Mouse (Mus musculus) limb, embryonic 15.5 days (tissue): ENCODE results near the gene Shisa5. TPM values are rescaled to one million over a fixed set of nuclear protein-coding genes. Genes with fewer than 3 reads are reported as not detected.

ENCODE experiments used
- ATAC-seq: fragments of 200-750 bp; cut with Nextera tagmentation; 2 replicates; pipeline ENCODE4 v1.8.0; 2017; ENCODE audit warnings: low read depth, moderate TSS enrichment; ENCODE audit not compliant: insufficient number of reproducible peaks, low FRiP score, low TSS enrichment
- H3K27ac ChIP-seq: fragments of 300-500 bp; sonication (generic); 2 replicates; pipeline ENCODE4 v1.5.1; 2015; ENCODE audit warnings: moderate library complexity, mild to moderate bottlenecking, inconsistent platforms
- H3K27me3 ChIP-seq: fragments of 300-500 bp; sonication (generic); 2 replicates; pipeline ENCODE4 v1.6.1; 2015; ENCODE audit warnings: inconsistent platforms
- H3K36me3 ChIP-seq: fragments of 300-500 bp; sonication (generic); 2 replicates; pipeline ENCODE4 v1.6.1; 2015; ENCODE audit warnings: inconsistent platforms
- H3K4me1 ChIP-seq: fragments of 300-500 bp; sonication (generic); 2 replicates; pipeline ENCODE4 v1.6.1; 2015; ENCODE audit warnings: inconsistent platforms
- H3K4me2 ChIP-seq: fragments of 300-500 bp; sonication (generic); 2 replicates; pipeline ENCODE4 v1.6.1; 2015; ENCODE audit warnings: mild to moderate bottlenecking, inconsistent platforms
- H3K4me3 ChIP-seq: fragments of 300-500 bp; sonication (generic); 2 replicates; pipeline ENCODE4 v1.5.1; 2015; ENCODE audit warnings: mild to moderate bottlenecking, inconsistent platforms
- H3K9ac ChIP-seq: fragments of 300-500 bp; sonication (generic); 2 replicates; pipeline ENCODE4 v1.6.1; 2015; ENCODE audit warnings: inconsistent platforms
- H3K9me3 ChIP-seq: fragments of 300-500 bp; sonication (generic); 2 replicates; pipeline ENCODE4 v1.6.1; 2016; ENCODE audit warnings: inconsistent platforms
- WGBS: fragments of 180-500 bp; shearing (Covaris S2); methylation state at CpG from one replicate; pipeline ENCODE4 v1.1.7; 2015; 5-methylcytosine and 5-hydroxymethylcytosine counted together
- polyA plus RNA-seq: library from polyadenylated mRNA; unstranded; fragments of >200 nt; fragmentation: Nextera tagmentation; extraction: Ambion mirVana; gene quantifications from 2 replicates; pipeline ENCODE4 v1.2.1, GENCODE M21; 2015

Gene Shisa5
- polyA plus RNA-seq, 1 experiment from 2014 or later: 108 TPM

DNA sequence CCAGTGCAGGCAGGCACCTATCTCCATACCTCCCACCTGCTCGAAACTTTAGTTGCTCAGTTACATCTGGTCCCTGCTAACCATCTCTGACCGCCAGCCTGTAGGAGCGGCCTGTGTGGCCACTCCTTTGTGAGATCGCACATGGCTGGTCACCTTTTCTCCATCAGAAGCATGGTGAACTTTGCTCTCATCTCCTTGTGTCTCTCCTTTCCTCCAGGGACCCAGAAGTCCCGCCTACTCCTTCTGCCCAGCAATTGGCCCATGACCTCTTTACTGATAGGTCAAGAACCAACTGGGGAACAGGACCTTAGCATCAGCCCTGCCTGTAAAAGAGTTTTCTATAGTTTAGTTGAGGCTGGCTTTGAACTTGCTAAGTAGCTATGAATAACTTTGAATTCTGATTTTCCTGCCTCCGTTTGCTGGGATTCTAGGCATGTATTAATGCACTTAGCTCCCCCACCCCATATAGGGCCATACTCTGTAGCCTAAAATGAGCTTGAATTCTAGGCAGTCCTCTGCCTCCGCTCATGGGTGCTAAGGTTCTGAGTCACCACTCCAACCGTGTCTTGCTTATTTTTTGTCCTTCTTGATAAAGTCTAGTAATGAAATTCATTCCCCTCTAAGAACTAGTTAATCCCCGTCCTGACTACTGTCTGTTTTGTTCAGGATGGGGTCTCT, 11.8 kb downstream of the Shisa5 start:
- no peak overlapping the region for H3K4me3 ChIP-seq
- H3K4me1 ChIP-seq: peaks cover 10% of the 10 kb centered on the region; the same call in 1 of the 2 replicates
- WGBS: 85% methylated on average over 9 of the region's 9 CpGs
- H3K36me3 ChIP-seq: peaks cover 39% of the 10 kb centered on the region
- no peaks in the 10 kb centered on the region for H3K9me3 ChIP-seq
- ATAC-seq: no peak
- no peak overlapping the region for H3K9ac ChIP-seq
- no peak overlapping the region for H3K4me2 ChIP-seq
- H3K27me3 ChIP-seq: no peaks in the 10 kb centered on the region
- H3K27ac ChIP-seq: no peak overlapping the region

GRCm38 (mm10) chr9:109050674-109050997, 12.3 kb downstream of the Shisa5 start:
- Histone ChIP-seq H3K36me3 (peaks cover 38% of the 10 kb centered on the region), H3K9ac (no peak overlapping the region), H3K4me2 (no peak overlapping the region), H3K27ac (no peak overlapping the region), H3K9me3 (no peaks in the 10 kb centered on the region), H3K27me3 (no peaks in the 10 kb centered on the region), H3K4me3 (no peak overlapping the region), H3K4me1 (peaks cover 14% of the 10 kb centered on the region; the same call in 1 of the 2 replicates)
- WGBS: 84% methylated on average over 3 of the region's 3 CpGs
- ATAC-seq: no peak

DNA sequence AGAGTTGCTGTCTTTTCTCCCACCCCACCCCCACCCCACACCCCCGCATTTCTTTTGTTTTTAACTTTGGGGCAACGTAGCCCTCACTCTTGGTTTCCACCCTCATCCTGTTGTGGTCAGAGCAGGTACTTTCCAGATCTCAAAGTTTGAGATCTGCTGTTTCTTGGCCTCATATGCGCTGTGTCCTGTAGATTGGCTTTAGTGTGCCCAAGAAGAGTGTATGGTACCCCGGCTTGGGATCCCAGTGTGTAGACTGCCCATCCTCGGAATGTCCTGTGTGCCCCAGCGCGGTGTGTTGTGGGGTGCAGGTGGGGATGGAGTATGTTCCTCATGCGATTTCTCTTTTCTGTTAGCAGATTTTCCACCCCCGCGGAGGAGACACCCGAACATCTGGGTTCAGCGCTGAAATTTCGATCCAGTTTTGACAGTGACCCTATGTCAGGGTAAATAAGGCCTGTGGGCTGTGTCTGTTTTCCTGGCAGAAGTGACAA, 12.7 kb downstream of the Shisa5 start:
- ATAC-seq: no peak
- WGBS: 92% methylated on average over 13 of the region's 13 CpGs

DNA sequence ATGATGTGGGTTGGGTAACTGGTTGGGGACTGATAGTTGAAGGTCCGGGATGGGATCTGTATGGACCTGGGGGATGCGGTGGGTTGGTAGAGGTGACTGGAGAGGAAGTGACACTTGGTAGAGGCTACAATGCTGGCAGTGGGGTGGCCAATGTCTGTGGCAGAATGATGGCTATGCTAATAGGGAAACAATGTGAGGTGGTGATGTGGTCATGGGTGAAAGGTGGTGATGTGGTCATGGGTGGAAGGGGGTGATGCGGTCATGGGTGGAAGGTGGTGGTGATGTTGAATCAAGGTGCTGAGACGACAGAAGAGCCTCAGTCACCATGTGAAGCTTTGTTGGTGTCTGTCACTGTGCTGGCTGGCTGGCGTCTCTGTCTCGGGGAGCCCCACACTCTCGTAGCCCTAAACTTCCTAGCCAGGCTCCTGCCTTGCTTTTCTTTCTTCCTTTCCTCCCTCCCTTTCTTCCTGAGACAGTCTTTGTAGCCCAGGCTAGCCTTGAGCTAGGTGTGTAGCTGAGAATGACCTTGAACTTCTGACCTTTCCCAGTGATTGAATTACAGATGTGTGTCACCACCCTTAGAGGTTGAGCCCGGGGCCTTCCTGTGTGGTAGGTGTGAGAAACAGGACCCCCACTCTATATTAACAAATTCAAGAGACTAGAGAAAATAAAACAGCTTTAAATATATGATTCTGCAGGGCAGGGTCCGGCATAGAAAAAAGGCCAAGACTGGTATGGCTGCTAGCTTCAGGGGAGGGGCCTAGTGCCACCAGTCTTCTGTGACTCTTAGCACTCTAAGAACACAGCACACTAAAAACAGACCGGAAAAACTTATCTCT, 13.5 kb downstream of the Shisa5 start:
- H3K27ac ChIP-seq: no peak overlapping the region
- H3K9me3 ChIP-seq: no peaks in the 10 kb centered on the region
- no peak overlapping the region for H3K4me3 ChIP-seq
- peaks cover 45% of the 10 kb centered on the region for H3K36me3 ChIP-seq
- H3K4me2 ChIP-seq: no peak overlapping the region
- WGBS: 88% methylated on average over 10 of the region's 10 CpGs
- H3K27me3 ChIP-seq: no peaks in the 10 kb centered on the region
- H3K9ac ChIP-seq: no peak overlapping the region
- no peak for ATAC-seq
- peaks cover 14% of the 10 kb centered on the region; the same call in 1 of the 2 replicates for H3K4me1 ChIP-seq

More for the DNA sequence above, 12.7 kb downstream of the Shisa5 start:
- no peaks in the 10 kb centered on the region for H3K9me3 ChIP-seq
- no peaks in the 10 kb centered on the region for H3K27me3 ChIP-seq
- H3K4me3 ChIP-seq: no peak overlapping the region
- peaks cover 14% of the 10 kb centered on the region; the same call in 1 of the 2 replicates for H3K4me1 ChIP-seq
- peaks cover 41% of the 10 kb centered on the region for H3K36me3 ChIP-seq
- H3K9ac ChIP-seq: no peak overlapping the region
- no peak overlapping the region for H3K27ac ChIP-seq
- no peak overlapping the region for H3K4me2 ChIP-seq

GRCm38 (mm10) chr9:109052490-109053260, 14.3 kb downstream of the Shisa5 start:
- peaks cover 53% of the 10 kb centered on the region for H3K36me3 ChIP-seq
- H3K4me2 ChIP-seq: no peak overlapping the region
- H3K9ac ChIP-seq: no peak overlapping the region
- H3K9me3 ChIP-seq: no peaks in the 10 kb centered on the region
- no peaks in the 10 kb centered on the region for H3K27me3 ChIP-seq
- 90% methylated on average over 9 of the region's 9 CpGs for WGBS
- 0 out of 2 replicates have a peak overlapping the region, but pooled peaks have one; percentile 38 for H3K27ac ChIP-seq
- no peak overlapping the region for H3K4me3 ChIP-seq
- H3K4me1 ChIP-seq: peaks cover 16% of the 10 kb centered on the region; the same call in 1 of the 2 replicates
- ATAC-seq: no peak

GRCm38 (mm10) chr9:109053366-109053765, 15.0 kb downstream of the Shisa5 start:
- Histone ChIP-seq H3K4me2 (no peak overlapping the region), H3K27me3 (no peaks in the 10 kb centered on the region), H3K9ac (no peak overlapping the region), H3K4me3 (no peak overlapping the region), H3K9me3 (no peaks in the 10 kb centered on the region), H3K27ac (no peak overlapping the region), H3K4me1 (peaks cover 21% of the 10 kb centered on the region), H3K36me3 (peaks cover 56% of the 10 kb centered on the region)
- ATAC-seq: no peak
- 84% methylated on average over 3 of the region's 3 CpGs for WGBS

GRCm38 (mm10) chr9:109053851-109054250, 15.5 kb downstream of the Shisa5 start:
- H3K4me3 ChIP-seq: no peak overlapping the region
- peaks cover 55% of the 10 kb centered on the region for H3K36me3 ChIP-seq
- 63% methylated on average over 6 of the region's 6 CpGs for WGBS
- peak overlapping the region; percentile 54; the same call in 1 of the 2 replicates for H3K27ac ChIP-seq
- no peaks in the 10 kb centered on the region for H3K27me3 ChIP-seq
- ATAC-seq: no peak
- peaks cover 26% of the 10 kb centered on the region for H3K4me1 ChIP-seq
- no peak overlapping the region for H3K4me2 ChIP-seq
- H3K9me3 ChIP-seq: no peaks in the 10 kb centered on the region
- no peak overlapping the region for H3K9ac ChIP-seq

GRCm38 (mm10) chr9:109054712-109055111, 16.3 kb downstream of the Shisa5 start:
- H3K4me1 ChIP-seq: peaks cover 33% of the 10 kb centered on the region
- H3K27me3 ChIP-seq: no peaks in the 10 kb centered on the region
- ATAC-seq: peak; percentile 50
- 0 out of 2 replicates have a peak overlapping the region, but pooled peaks have one; percentile 20 for H3K9ac ChIP-seq
- 4% methylated on average over 7 of the region's 7 CpGs for WGBS
- peaks cover 52% of the 10 kb centered on the region for H3K36me3 ChIP-seq
- no peaks in the 10 kb centered on the region for H3K9me3 ChIP-seq
- peak overlapping the region; percentile 69 for H3K27ac ChIP-seq
- H3K4me2 ChIP-seq: peak overlapping the region; percentile 29
- peak overlapping the region; percentile 22 for H3K4me3 ChIP-seq

DNA sequence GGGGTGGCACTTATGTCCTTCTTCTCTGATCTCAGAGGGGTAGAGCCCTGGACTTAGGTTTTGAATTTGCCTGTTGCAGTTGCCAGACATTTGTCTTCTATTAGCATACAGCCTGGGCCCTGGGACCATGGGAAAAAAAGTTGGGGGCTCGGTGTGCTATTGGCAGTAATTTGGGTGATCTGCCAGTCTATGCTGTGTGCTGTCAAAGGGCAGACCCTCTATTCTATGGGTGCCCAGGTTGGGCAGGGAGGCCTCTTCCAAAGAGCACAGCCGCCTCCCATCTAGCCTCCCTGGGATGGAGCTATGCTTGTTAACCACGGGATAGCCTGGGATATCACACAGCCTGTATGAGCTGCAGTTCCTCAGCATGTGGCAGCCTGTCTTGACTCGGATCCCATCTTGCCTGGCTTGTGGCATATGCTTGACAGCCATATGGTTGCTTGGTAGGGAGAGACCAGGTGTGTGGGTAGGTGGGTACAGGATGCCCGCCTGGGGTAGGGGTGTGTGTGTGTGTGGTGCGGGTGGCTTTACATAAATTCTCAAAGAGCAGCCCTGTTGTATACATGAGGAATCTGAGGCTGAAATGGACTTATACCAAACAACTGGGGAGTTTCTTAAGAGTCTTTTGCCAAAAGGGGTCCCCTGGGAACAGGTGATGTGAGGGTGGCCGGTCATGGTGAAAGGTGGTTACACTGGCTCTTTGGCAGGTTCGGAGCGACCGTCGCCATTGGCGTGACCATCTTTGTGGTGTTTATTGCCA, 17.1 kb downstream of the Shisa5 start:
- Histone ChIP-seq H3K4me3 (peak overlapping the region; percentile 22), H3K4me1 (peaks cover 35% of the 10 kb centered on the region), H3K9ac (0 out of 2 replicates have a peak overlapping the region, but pooled peaks have one; percentile 20), H3K27me3 (no peaks in the 10 kb centered on the region), H3K27ac (peak overlapping the region; percentile 69), H3K4me2 (peak overlapping the region; percentile 29), H3K36me3 (peaks cover 50% of the 10 kb centered on the region), H3K9me3 (no peaks in the 10 kb centered on the region)
- 85% methylated on average over 12 of the region's 12 CpGs for WGBS
- ATAC-seq: no peak

DNA sequence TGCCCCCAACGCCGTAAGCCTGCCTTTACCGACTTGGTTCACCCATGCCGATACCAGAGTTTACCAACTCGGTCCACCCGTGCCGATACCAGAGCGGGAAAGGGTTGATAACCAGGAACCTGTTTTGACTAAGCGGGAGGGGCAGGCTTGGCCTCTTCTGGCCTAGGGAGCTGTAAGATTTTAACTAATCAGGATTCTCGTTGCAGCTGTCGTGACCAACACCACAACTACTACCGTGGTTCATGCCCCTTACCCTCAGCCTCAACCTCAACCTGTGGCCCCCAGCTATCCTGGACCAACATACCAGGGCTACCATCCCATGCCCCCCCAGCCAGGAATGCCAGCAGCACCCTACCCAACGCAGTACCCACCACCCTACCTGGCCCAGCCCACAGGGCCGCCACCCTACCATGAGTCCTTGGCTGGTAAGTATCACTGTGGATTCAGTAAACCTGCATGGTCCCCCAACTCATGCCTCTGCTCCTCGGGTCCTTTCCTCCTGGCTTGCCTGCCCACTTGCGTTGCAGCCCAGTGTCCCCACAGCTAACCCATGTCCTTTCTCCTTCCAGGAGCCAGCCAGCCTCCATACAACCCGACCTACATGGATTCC, 17.8 kb downstream of the Shisa5 start:
- H3K9ac ChIP-seq: no peak overlapping the region
- ATAC-seq: no peak
- no peaks in the 10 kb centered on the region for H3K9me3 ChIP-seq
- H3K4me3 ChIP-seq: no peak overlapping the region
- H3K4me1 ChIP-seq: peaks cover 35% of the 10 kb centered on the region
- no peak overlapping the region for H3K4me2 ChIP-seq
- H3K36me3 ChIP-seq: peaks cover 56% of the 10 kb centered on the region
- WGBS: 92% methylated on average over 17 of the region's 17 CpGs
- H3K27me3 ChIP-seq: no peaks in the 10 kb centered on the region
- no peak overlapping the region for H3K27ac ChIP-seq

DNA sequence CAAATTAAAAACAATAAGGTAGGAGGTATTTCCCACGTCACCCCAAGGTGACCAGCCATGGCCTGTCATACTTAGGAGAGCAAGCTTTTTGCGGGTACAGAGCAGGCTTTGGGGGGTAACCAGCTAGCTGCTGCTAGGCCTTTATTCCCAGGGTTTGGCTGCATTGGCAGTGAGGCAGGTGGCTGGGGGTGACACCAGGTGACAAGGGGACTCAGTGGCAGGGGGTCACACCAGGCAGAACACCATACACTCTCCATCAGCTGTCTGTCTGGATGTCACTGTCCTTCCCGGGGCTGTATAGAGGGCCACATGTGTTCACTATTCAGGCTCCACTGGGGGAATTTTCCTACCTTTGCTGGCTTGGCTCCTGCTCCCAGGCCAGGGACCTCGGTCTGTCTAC, 18.6 kb downstream of the Shisa5 start:
- H3K27me3 ChIP-seq: no peaks in the 10 kb centered on the region
- H3K9me3 ChIP-seq: no peaks in the 10 kb centered on the region
- no peak for ATAC-seq
- H3K36me3 ChIP-seq: peaks cover 59% of the 10 kb centered on the region
- WGBS: 79% methylated on average over 4 of the region's 4 CpGs
- H3K4me3 ChIP-seq: no peak overlapping the region
- H3K27ac ChIP-seq: no peak overlapping the region
- no peak overlapping the region for H3K9ac ChIP-seq
- no peak overlapping the region for H3K4me2 ChIP-seq
- peaks cover 35% of the 10 kb centered on the region for H3K4me1 ChIP-seq
